Mouse (Mus musculus): ENCODE measurements at regions not wholly inside any gene's neighbourhood (a gene's known extent, or its start where the extent isn't known, plus 50 kb on each side); places are given as distances from the start of the nearest gene placed in this dataset.
"Not testable (repeated sequence)": the region's sequence is repeated elsewhere in the genome, so short reads cannot be mapped to it uniquely, and the experiment has no call there.

- DNase-seq (ENCODE audit: low spot score) = peak; percentile 4
These were observed 1040.8 kb downstream of the Galc start for GRCm38 (mm10) chr12:97218445-97218844.

GRCm38 (mm10) chr12:97217608-97218007 lies 1041.7 kb downstream of the Galc start:
- no peak for DNase-seq (ENCODE audit: low spot score)

GRCm38 (mm10) chr12:97203636-97204389 lies 1055.4 kb downstream of the Galc start:
- DNase-seq (ENCODE audit: low spot score) = no peak

GRCm38 (mm10) chr12:97161853-97162252 lies 1097.4 kb downstream of the Galc start:
- DNase-seq (ENCODE audit: low spot score) = no peak

- no peak for DNase-seq (ENCODE audit: low spot score)
These were observed 1097.8 kb downstream of the Galc start for GRCm38 (mm10) chr12:97161429-97161828.

- no peak for DNase-seq (ENCODE audit: low spot score)
These were observed 1100.9 kb downstream of the Galc start for GRCm38 (mm10) chr12:97158332-97158731.

GRCm38 (mm10) chr12:97157748-97158147 lies 1101.5 kb downstream of the Galc start:
- DNase-seq (ENCODE audit: low spot score) = no peak

- peak; percentile 41 for DNase-seq (ENCODE audit: low spot score)
These were observed 1102.7 kb downstream of the Galc start for GRCm38 (mm10) chr12:97156499-97157110.

GRCm38 (mm10) chr12:97142720-97143119 lies 1116.5 kb downstream of the Galc start:
- DNase-seq (ENCODE audit: low spot score) = no peak

- no peak for DNase-seq (ENCODE audit: low spot score)
These were observed 1121.3 kb downstream of the Galc start for GRCm38 (mm10) chr12:97137924-97138323.

- peak; percentile 39 for DNase-seq (ENCODE audit: low spot score)
These were observed 1129.0 kb downstream of the Galc start for GRCm38 (mm10) chr12:97130276-97130675.

GRCm38 (mm10) chr12:97090577-97091214 lies 1168.6 kb downstream of the Galc start:
- DNase-seq (ENCODE audit: low spot score) = no peak

- not testable (repeated sequence) for DNase-seq (ENCODE audit: low spot score)
These were observed 1197.8 kb downstream of the Galc start for GRCm38 (mm10) chr12:97061352-97061895.

GRCm38 (mm10) chr12:97047674-97048073 lies 1211.6 kb downstream of the Galc start:
- DNase-seq (ENCODE audit: low spot score) = no peak
